Mouse (Mus musculus): ENCODE data around the gene Glcci1. TPM values are rescaled to one million over a fixed set of nuclear protein-coding genes. Genes with fewer than 3 reads are reported as not detected.

Gene Glcci1
- polyA plus RNA-seq, 1 experiment from 2014 or later: 1.6 TPM

DNA sequence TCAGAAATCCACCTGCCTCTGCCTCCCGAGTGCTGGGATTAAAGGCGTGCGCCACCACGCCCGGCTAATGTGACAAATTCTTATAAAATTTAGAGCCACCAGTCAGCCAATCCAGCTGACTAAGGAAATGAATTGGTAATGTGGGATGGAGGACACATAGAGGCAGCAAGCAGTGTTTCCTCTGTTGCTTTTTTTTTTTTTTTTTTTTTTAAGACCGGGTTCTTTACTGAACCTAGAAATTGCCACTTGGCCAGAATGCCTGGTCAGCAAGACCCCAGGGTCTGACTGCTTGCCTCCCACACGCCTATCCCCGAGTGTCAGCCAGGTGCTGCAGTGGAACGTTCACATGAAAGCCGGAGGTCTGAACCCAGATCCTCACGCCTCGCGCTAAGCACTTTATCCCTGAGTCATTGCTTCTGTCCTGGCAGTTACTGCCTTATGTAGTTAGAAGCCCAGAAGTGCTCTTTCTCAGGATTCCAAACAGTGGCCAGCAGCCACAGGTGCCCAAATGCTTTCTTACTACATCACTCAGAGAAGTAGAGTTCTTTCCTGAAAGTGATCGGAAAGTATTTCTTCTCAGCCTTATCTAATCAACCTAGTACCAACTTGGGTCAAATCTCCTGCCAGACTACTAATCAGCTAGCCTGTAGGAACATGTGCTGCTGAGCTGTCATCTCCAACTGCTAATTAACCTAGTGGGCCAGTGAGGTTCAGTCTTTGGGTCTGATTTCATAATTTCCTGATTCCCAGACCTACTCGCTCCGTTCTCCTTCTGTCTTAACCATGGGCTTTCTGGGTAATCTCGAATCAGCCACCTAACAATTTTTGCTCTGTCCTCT lies 24.7 kb upstream of the Glcci1 start:
- Histone ChIP-seq H3K27ac (peak overlapping the region; percentile 49), H3K4me2 (peak overlapping the region; percentile 46), H3K9me3 (replicated peaks) (no peaks in the 10 kb centered on the region), H3K36me3 (no peaks in the 10 kb centered on the region), H3K4me1 (peaks cover 43% of the 10 kb centered on the region), H3K9ac (peak overlapping the region; percentile 39; the same call in 1 of the 2 replicates), H3K27me3 (replicated peaks) (no peaks in the 10 kb centered on the region), H3K4me3 (no peak overlapping the region)
- ATAC-seq: peak; percentile 82
- 64% methylated on average over 17 of the region's 17 CpGs for WGBS (ENCODE audit: insufficient replicate concordance)

DNA sequence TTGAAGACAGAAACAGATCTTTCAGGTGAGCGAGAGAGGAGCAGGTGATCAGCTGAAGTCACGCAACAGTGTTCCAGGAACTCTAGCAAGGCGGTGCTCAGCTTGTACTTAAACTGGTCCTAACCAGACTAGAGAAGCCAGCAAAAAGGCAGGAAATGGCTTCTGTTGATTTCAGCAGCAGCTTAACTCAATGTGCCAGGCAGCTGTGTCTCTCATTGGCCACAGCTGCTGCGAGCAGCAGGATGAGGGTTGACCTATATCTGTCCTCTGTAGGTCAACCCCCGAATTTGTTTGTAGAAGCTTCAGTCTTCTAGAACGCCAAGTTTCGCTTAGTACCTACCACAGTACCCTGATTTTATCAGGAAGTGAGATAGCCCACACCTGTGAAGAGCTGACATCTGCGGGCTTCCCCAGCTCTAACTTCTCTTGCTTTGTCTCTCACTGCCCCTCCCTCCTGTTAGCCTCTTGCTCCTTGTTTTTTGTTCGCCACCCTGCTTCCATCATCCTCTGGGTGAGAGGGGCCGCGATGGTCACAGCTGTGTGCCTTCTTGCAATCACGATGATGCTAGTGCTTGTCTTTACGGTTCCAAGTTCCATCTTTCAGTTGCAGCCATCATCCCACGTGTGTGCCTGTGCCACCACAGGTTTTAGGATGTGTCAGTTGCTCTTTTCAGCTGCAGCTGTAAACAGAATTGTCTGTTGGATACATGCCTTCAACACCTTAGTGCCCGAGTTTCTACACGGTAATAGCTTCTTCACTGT lies 23.8 kb upstream of the Glcci1 start:
- Histone ChIP-seq H3K9ac (peak overlapping the region; percentile 10; the same call in 1 of the 2 replicates), H3K4me3 (no peak overlapping the region), H3K27ac (peak overlapping the region; percentile 49), H3K27me3 (replicated peaks) (no peaks in the 10 kb centered on the region), H3K4me2 (peak overlapping the region; percentile 46), H3K9me3 (replicated peaks) (no peaks in the 10 kb centered on the region), H3K36me3 (no peaks in the 10 kb centered on the region), H3K4me1 (peaks cover 48% of the 10 kb centered on the region)
- WGBS (ENCODE audit: insufficient replicate concordance): 63% methylated on average over 16 of the region's 16 CpGs
- no peak for ATAC-seq

- Histone ChIP-seq H3K27ac (peak overlapping the region; percentile 90), H3K4me2 (peak overlapping the region; percentile 68), H3K27me3 (replicated peaks) (no peaks in the 10 kb centered on the region), H3K9ac (peak overlapping the region; percentile 61; the same call in 1 of the 2 replicates), H3K4me1 (peaks cover 48% of the 10 kb centered on the region), H3K4me3 (peak overlapping the region; percentile 26; the same call in 1 of the 2 replicates), H3K9me3 (replicated peaks) (no peaks in the 10 kb centered on the region), H3K36me3 (no peaks in the 10 kb centered on the region)
- WGBS (ENCODE audit: insufficient replicate concordance): 85% methylated on average over 17 of the region's 17 CpGs
- ATAC-seq: no peak
Observed at GRCm38 (mm10) chr6:8486391-8487043, 22.9 kb upstream of the Glcci1 start.

DNA sequence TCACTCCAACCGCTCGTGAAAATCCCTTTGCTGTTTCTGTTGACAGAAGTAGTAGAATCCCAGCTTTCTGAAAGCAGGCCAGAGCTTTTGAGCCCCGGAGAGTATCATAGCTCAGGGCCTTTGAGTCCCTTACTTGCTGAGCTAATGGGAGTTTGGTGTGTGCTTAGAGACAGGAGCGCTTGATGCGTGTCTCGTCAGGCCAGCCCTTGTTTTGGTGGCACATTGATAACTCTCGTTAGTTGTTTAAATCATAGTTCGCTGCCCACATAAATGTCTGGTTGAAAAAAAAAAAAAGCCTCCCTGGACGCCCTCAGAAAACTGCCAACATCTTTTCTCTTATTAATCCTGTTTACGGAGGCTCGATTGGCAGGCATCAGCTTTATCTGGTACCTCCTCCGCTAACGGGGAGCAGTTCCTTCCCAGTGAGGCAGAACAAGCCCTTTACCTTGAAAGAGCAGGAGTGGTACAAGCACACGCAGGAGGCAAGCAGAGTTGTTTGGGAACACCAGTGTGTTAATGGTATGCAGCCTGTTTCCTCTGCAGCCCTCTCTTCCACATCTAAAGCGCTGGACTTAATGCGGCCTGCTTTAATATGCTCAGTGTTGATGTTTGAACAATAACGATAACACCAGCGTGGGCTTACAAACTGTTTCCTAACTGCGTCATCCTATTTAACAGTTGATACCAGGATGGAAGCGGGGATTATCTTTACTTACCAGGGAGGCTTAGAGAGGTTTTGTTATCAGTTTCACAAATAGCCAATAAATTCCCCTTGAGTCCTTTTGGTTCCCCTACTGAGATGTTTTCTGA lies 22.2 kb upstream of the Glcci1 start:
- H3K27ac ChIP-seq: peak overlapping the region; percentile 90

DNA sequence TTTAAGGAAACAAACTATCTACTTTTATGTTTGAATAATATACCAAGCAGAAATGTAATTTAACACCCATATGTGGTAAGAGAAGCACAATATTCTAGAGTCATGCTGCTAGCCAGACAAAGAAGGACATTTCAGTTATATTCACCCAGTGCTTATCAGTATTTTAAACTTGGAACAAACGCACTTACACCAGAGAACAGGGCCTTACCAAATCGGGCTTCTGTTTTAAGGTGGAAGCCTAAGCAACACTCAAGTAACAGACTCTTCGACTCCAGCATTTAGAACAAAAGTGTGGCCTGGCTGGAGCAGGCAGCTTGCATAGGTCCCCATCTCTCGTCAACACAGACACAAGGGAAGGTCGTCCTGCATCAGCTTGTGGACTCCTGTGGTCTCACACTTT lies 21.2 kb upstream of the Glcci1 start:
- H3K36me3 ChIP-seq: no peaks in the 10 kb centered on the region
- H3K27me3 ChIP-seq (replicated peaks): no peaks in the 10 kb centered on the region
- ATAC-seq: no peak
- H3K9ac ChIP-seq: no peak overlapping the region; the same call in 1 of the 2 replicates
- peaks cover 48% of the 10 kb centered on the region for H3K4me1 ChIP-seq
- H3K4me3 ChIP-seq: no peak overlapping the region
- WGBS (ENCODE audit: insufficient replicate concordance): 25% methylated on average over 5 of the region's 5 CpGs
- H3K9me3 ChIP-seq (replicated peaks): no peaks in the 10 kb centered on the region
- H3K4me2 ChIP-seq: peak overlapping the region; percentile 68
- peak overlapping the region; percentile 90 for H3K27ac ChIP-seq

More for the DNA sequence above, 22.2 kb upstream of the Glcci1 start:
- Histone ChIP-seq H3K9ac (peak overlapping the region; percentile 61), H3K36me3 (no peaks in the 10 kb centered on the region), H3K27me3 (replicated peaks) (no peaks in the 10 kb centered on the region), H3K4me2 (peak overlapping the region; percentile 68), H3K4me3 (peak overlapping the region; percentile 26), H3K9me3 (replicated peaks) (no peaks in the 10 kb centered on the region), H3K4me1 (peaks cover 48% of the 10 kb centered on the region)
- WGBS (ENCODE audit: insufficient replicate concordance): 31% methylated on average over 20 of the region's 20 CpGs
- peak; percentile 87 for ATAC-seq

GRCm38 (mm10) chr6:8489266-8489665 lies 20.1 kb upstream of the Glcci1 start:
- H3K27ac ChIP-seq: no peak overlapping the region
- 78% methylated on average over 7 of the region's 7 CpGs for WGBS (ENCODE audit: insufficient replicate concordance)
- H3K4me3 ChIP-seq: no peak overlapping the region
- H3K27me3 ChIP-seq (replicated peaks): no peaks in the 10 kb centered on the region
- no peaks in the 10 kb centered on the region for H3K9me3 ChIP-seq (replicated peaks)
- H3K9ac ChIP-seq: no peak overlapping the region
- no peak for ATAC-seq
- H3K4me1 ChIP-seq: peaks cover 47% of the 10 kb centered on the region
- no peak overlapping the region for H3K4me2 ChIP-seq
- no peaks in the 10 kb centered on the region for H3K36me3 ChIP-seq

DNA sequence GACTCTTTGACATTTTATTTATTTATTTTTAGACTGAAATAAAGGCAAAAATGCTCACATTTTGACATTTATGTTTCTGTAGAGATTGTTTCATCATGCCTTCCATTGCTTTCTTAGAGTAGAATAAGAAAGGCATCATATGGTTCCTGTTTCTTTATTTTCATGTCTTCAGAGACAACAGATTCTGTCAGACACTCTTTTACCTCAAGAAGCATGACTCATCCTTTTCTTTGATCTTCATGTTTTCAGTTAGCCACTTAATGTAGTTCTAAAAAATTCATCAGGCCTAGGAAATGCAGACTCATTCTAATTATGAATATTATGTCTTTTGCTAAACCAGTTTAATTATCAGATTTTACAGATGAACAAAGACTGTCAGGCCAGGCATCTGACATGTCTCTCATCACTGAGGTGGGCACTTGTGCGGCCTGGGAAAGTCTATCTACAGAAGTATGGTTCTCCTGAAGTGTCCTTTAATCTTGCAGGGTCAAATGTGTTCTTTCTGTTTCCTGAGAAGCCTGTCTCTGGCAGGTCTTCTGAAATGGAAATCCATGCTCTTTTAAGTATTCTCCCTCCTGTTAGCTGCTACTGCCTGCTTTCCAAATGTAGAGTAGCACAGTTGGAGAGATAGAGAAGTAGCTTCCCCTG lies 19.3 kb upstream of the Glcci1 start:
- H3K27ac ChIP-seq: no peak overlapping the region
- H3K27me3 ChIP-seq (replicated peaks): no peaks in the 10 kb centered on the region
- H3K9ac ChIP-seq: no peak overlapping the region
- H3K9me3 ChIP-seq (replicated peaks): no peaks in the 10 kb centered on the region
- H3K4me3 ChIP-seq: no peak overlapping the region
- peaks cover 39% of the 10 kb centered on the region for H3K4me1 ChIP-seq
- WGBS (ENCODE audit: insufficient replicate concordance): 74% methylated on average over 1 of the region's 1 CpGs
- no peak overlapping the region for H3K4me2 ChIP-seq
- no peak for ATAC-seq
- H3K36me3 ChIP-seq: no peaks in the 10 kb centered on the region

GRCm38 (mm10) chr6:8492248-8492647 lies 17.2 kb upstream of the Glcci1 start:
- Histone ChIP-seq H3K27ac (no peak overlapping the region), H3K27me3 (replicated peaks) (no peaks in the 10 kb centered on the region), H3K4me1 (peaks cover 17% of the 10 kb centered on the region), H3K36me3 (no peaks in the 10 kb centered on the region), H3K4me3 (no peak overlapping the region), H3K9me3 (replicated peaks) (no peaks in the 10 kb centered on the region), H3K9ac (no peak overlapping the region), H3K4me2 (no peak overlapping the region)
- 74% methylated on average over 3 of the region's 3 CpGs for WGBS (ENCODE audit: insufficient replicate concordance)
- ATAC-seq: no peak

DNA sequence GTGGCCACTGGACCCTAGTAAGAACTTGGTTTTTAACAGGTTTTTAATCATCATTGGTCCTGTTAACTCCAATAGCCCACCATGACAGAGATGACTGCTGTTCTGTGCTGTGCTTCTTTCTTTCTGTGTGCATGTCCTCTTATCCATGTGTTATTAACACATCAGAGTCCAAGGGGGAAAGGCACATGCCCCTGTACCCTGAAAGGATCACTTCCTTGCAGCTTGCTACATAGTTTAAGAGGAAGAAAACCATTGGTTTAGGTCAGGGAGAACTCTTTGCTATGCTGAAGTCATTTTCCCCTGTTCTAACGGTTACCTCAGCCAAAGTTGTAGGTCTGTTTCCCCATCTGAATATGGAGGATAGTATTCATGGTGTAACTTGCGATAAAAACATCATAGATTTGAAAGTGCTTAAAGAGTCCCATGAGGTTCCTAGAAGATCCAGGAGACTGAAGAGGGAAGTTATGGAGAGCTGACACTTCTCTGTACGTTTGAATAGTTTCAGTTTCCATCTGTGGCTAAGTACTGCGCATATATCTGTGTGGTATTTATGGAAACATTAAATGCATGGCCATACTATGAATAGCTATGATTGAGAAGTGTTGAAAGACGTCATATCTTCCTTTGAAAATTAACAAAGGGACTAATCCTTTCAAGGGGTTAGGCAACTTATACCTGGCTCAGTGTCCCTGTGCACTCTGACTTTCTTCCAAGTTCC lies 14.1 kb upstream of the Glcci1 start:
- H3K9ac ChIP-seq: no peak overlapping the region
- H3K4me2 ChIP-seq: no peak overlapping the region
- WGBS (ENCODE audit: insufficient replicate concordance): 59% methylated on average over 5 of the region's 5 CpGs

DNA sequence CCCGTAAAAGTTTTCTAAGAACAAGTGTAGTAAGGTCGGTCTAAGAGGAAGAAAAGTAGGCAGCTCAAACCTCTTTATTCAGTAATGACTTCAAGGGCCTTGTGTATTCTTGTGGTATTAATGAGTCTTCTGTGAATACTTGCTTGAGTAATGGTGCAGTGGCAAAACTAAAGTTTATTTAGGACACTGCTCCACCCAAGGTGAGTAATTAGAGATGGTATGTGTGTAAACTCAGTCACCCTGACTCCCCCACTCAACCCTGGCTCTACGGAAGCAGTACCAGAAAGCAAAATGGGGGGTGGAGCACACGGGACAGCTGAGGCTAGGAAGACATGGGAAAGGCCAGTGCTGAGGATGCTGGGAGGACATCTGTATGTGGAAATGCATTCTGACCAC lies 13.6 kb upstream of the Glcci1 start:
- Histone ChIP-seq H3K27me3 (replicated peaks) (no peaks in the 10 kb centered on the region; the same call in 1 of the 2 replicates), H3K4me3 (no peak overlapping the region), H3K9me3 (replicated peaks) (no peaks in the 10 kb centered on the region), H3K4me1 (no peaks in the 10 kb centered on the region), H3K4me2 (no peak overlapping the region), H3K27ac (no peak overlapping the region), H3K36me3 (no peaks in the 10 kb centered on the region), H3K9ac (no peak overlapping the region)
- ATAC-seq: no peak
- 70% methylated on average over 4 of the region's 4 CpGs for WGBS (ENCODE audit: insufficient replicate concordance)

More for the DNA sequence above, 14.1 kb upstream of the Glcci1 start:
- Histone ChIP-seq H3K4me3 (no peak overlapping the region), H3K4me1 (0 out of 2 replicates have a peak, but pooled peaks cover 2% of the 10 kb centered on the region), H3K36me3 (no peaks in the 10 kb centered on the region), H3K27ac (no peak overlapping the region), H3K27me3 (replicated peaks) (no peaks in the 10 kb centered on the region; the same call in 1 of the 2 replicates), H3K9me3 (replicated peaks) (no peaks in the 10 kb centered on the region)
- no peak for ATAC-seq
